Mouse (Mus musculus) MN1 (cell line): ENCODE measurements around the gene Gm10330.
"Not testable (repeated sequence)": the region's sequence is repeated elsewhere in the genome, so short reads cannot be mapped to it uniquely, and the experiment has no call there.

Experiments
- DNase-seq: peaks from one replicate; pipeline ENCODE4 v3.0.0-alpha.2; 2016; ENCODE audit warnings: low spot score

Gm10330 gene

GRCm38 (mm10) chr12:23780165-23780564 is at the start of gene Gm10330:
TSS of gene Gm10330 (minus strand) at chr12:23780265.
- DNase-seq, result not testable (repeated sequence)

- DNase-seq, result not testable (repeated sequence)
These were observed 20.7 kb upstream of the Gm10330 start for GRCm38 (mm10) chr12:23800776-23801175.

GRCm38 (mm10) chr12:23800366-23800765 is 20.3 kb upstream of the Gm10330 start:
- DNase-seq, result not testable (repeated sequence)
